Comparison of ENCODE assay signal across 10 mouse cellular contexts in the genomic region with DNA sequence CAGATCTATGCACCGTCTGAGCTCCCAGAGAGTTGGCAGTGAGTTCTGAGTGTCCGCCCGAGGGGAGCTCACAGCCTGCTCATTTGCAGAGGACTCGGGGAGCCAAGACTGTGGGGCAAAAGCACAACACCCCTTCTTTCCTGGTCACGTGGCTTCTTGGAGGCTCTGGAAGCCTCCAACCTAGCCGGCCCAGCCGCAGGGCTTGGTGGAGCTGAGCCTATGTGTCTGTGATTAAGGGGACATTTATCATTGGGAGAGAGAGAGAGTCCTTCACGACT.
DNase-seq lines count a peak whose midpoint lies in the region; ATAC-seq and TF ChIP-seq lines count a peak whose summit lies in the region.
"Had no signal": no experiment of that assay in that cellular context is flagged by ENCODE, and none has a peak within 500 bp of the region (broad histone marks: within the 10 kb centered on the region; RNA-seq: fewer than 3 reads in every experiment).

No protein-coding gene starts in this region.

- H3K4me2 ChIP-seq in stomach, embryonic 16.5 days (ENCODE audit: low read depth, low read length): peak overlapping the region; percentile 21; the same call in 1 of the 2 replicates
- H3K4me2 ChIP-seq: lung, embryonic 14.5 days had no signal

- H3K4me3 ChIP-seq in layer of hippocampus, adult 2 months: peak overlapping the region; percentile 43
- H3K4me3 ChIP-seq in limb, embryonic 10.5 days: peak overlapping the region; percentile 17; the same call in 1 of the 2 replicates
- H3K4me3 ChIP-seq in stomach, embryonic 16.5 days (replicated peaks; ENCODE audit: low read length): no peak overlapping the region

- peaks cover 21% of the 10 kb centered on the region for H3K4me1 ChIP-seq in limb, embryonic 10.5 days
- no peaks in the 10 kb centered on the region for H3K4me1 ChIP-seq in stomach, embryonic 16.5 days (ENCODE audit: control insufficient read depth, insufficient read depth, low read length)

- H3K9ac ChIP-seq in stomach, embryonic 16.5 days (ENCODE audit: low read length): no peak overlapping the region
- H3K9ac ChIP-seq: lung, embryonic 14.5 days had no signal

- WGBS in limb, embryonic 10.5 days: 35% methylated on average over 8 of the region's 8 CpGs
- WGBS in stomach, embryonic 16.5 days: 33% methylated on average over 8 of the region's 8 CpGs

- peak; percentile 25 for DNase-seq in adrenal gland, postnatal 14 days
- DNase-seq in adrenal gland, adult 8-10 months: no peak
- no peak for DNase-seq in layer of hippocampus, adult 2 months (ENCODE audit: low spot score in 2 of 2)
- no peak for DNase-seq in layer of hippocampus, adult 9-10 months (ENCODE audit: low spot score)
- peak; percentile 39 for DNase-seq in limb, embryonic 10.5 days (ENCODE audit: low spot score)
- DNase-seq in frontal cortex, postnatal 10 days (ENCODE audit: low spot score in 2 of 2): no peak
- no peak for DNase-seq in gastrocnemius, postnatal 10 days
- DNase-seq: lung, embryonic 14.5 days had no signal

- TF ChIP-seq CTCF in layer of hippocampus, adult 2 months (conservative IDR thresholded peaks at IDR 0.05): no peak

- no peaks in the 10 kb centered on the region for H3K9me3 ChIP-seq in limb, embryonic 10.5 days (replicated peaks)
- H3K9me3 ChIP-seq in stomach, embryonic 16.5 days (replicated peaks; ENCODE audit: control insufficient read depth, low read length): no peaks in the 10 kb centered on the region

- H3K27me3 ChIP-seq in limb, embryonic 10.5 days (ENCODE audit: low read depth, poor library complexity, severe bottlenecking): 0 out of 2 replicates have a peak, but pooled peaks cover 5% of the 10 kb centered on the region
- no peaks in the 10 kb centered on the region for H3K27me3 ChIP-seq in stomach, embryonic 16.5 days (ENCODE audit: control insufficient read depth, insufficient read depth, low read length)
- H3K27me3 ChIP-seq: Patski had no signal

- no peak for ATAC-seq in stomach, embryonic 16.5 days (ENCODE audit: insufficient read depth, low FRiP score)
- ATAC-seq: Patski had no signal

- no peaks in the 10 kb centered on the region for H3K36me3 ChIP-seq in limb, embryonic 10.5 days
- no peaks in the 10 kb centered on the region for H3K36me3 ChIP-seq in stomach, embryonic 16.5 days (ENCODE audit: control insufficient read depth, insufficient read depth, low read length)

- H3K27ac ChIP-seq in layer of hippocampus, adult 2 months: peak overlapping the region; percentile 64
- H3K27ac ChIP-seq in limb, embryonic 10.5 days: peak overlapping the region; percentile 40; the same call in 1 of the 2 replicates
- no peak overlapping the region for H3K27ac ChIP-seq in stomach, embryonic 16.5 days (ENCODE audit: low read length)

Comparison
In these comparisons a context has a peak if more than half of its experiments do, and no peak if none do; other contexts are left out.
1. DNase-seq: peak in adrenal gland, postnatal 14 days (single experiment) and limb, embryonic 10.5 days (single experiment); none in adrenal gland, adult 8-10 months (single experiment), layer of hippocampus, adult 2 months (0 of 2), layer of hippocampus, adult 9-10 months (single experiment), frontal cortex, postnatal 10 days (0 of 2) and gastrocnemius, postnatal 10 days (single experiment).